In genomic region chr12:53624379-53625021, GRCm38 (mm10) we compare ENCODE assay signal across 13 mouse cellular contexts.
DNase-seq lines count a peak whose midpoint lies in the region; ATAC-seq and TF ChIP-seq lines count a peak whose summit lies in the region.
"Had no signal": no experiment of that assay in that cellular context is flagged by ENCODE, and none has a peak within 500 bp of the region (broad histone marks: within the 10 kb centered on the region; RNA-seq: fewer than 3 reads in every experiment).

No protein-coding gene starts in this region.

- H3K9me3 ChIP-seq in hindbrain, embryonic 12.5 days (replicated peaks), result no peaks in the 10 kb centered on the region
- H3K9me3 ChIP-seq in hindbrain, postnatal 0 days (ENCODE audit: low read length), result no peaks in the 10 kb centered on the region
- no peaks in the 10 kb centered on the region for H3K9me3 ChIP-seq in forebrain, embryonic 13.5 days (replicated peaks)
- no peaks in the 10 kb centered on the region for H3K9me3 ChIP-seq in midbrain, embryonic 12.5 days

- H3K4me2 ChIP-seq in hindbrain, embryonic 12.5 days (replicated peaks), result no peak overlapping the region
- no peak overlapping the region for H3K4me2 ChIP-seq in hindbrain, postnatal 0 days (ENCODE audit: low read depth, low read length)
- H3K4me2 ChIP-seq in forebrain, embryonic 13.5 days, result peak overlapping the region; percentile 31
- H3K4me2 ChIP-seq in midbrain, embryonic 12.5 days (replicated peaks), result no peak overlapping the region

- H3K4me1 ChIP-seq in hindbrain, embryonic 12.5 days, result peaks cover 28% of the 10 kb centered on the region
- H3K4me1 ChIP-seq in hindbrain, postnatal 0 days (ENCODE audit: insufficient read depth, low read length), result peaks cover 17% of the 10 kb centered on the region
- peaks cover 57% of the 10 kb centered on the region for H3K4me1 ChIP-seq in forebrain, embryonic 13.5 days
- H3K4me1 ChIP-seq in midbrain, embryonic 12.5 days, result peaks cover 33% of the 10 kb centered on the region

- H3K27ac ChIP-seq in hindbrain, embryonic 12.5 days, result 0 out of 2 replicates have a peak overlapping the region, but pooled peaks have one; percentile 48
- no peak overlapping the region for H3K27ac ChIP-seq in hindbrain, postnatal 0 days
- H3K27ac ChIP-seq in forebrain, embryonic 13.5 days, result peak overlapping the region; percentile 79
- H3K27ac ChIP-seq in midbrain, embryonic 12.5 days (replicated peaks), result peak overlapping the region; percentile 11; the same call in 1 of the 2 replicates
- H3K27ac ChIP-seq: stomach, postnatal 0 days had no signal

- no peak overlapping the region for H3K4me3 ChIP-seq in hindbrain, embryonic 12.5 days
- H3K4me3 ChIP-seq in hindbrain, postnatal 0 days (ENCODE audit: low read length), result no peak overlapping the region
- no peak overlapping the region for H3K4me3 ChIP-seq in forebrain, embryonic 13.5 days
- H3K4me3 ChIP-seq in midbrain, embryonic 12.5 days, result no peak overlapping the region

- no peaks in the 10 kb centered on the region for H3K27me3 ChIP-seq in hindbrain, embryonic 12.5 days
- no peaks in the 10 kb centered on the region for H3K27me3 ChIP-seq in hindbrain, postnatal 0 days (ENCODE audit: insufficient read depth, low read length)
- H3K27me3 ChIP-seq in forebrain, embryonic 13.5 days, result no peaks in the 10 kb centered on the region
- H3K27me3 ChIP-seq in midbrain, embryonic 12.5 days, result no peaks in the 10 kb centered on the region

- 0 out of 2 replicates have a peak, but pooled peaks have one; percentile 32 for ATAC-seq in hindbrain, embryonic 12.5 days (ENCODE audit: low FRiP score)
- ATAC-seq in hindbrain, postnatal 0 days, result no peak
- peak; percentile 42; the same call in 1 of the 2 replicates for ATAC-seq in forebrain, embryonic 13.5 days
- 0 out of 2 replicates have a peak, but pooled peaks have one; percentile 47 for ATAC-seq in midbrain, embryonic 12.5 days (ENCODE audit: low FRiP score, low read depth)

- no peaks in the 10 kb centered on the region for H3K36me3 ChIP-seq in hindbrain, embryonic 12.5 days
- no peaks in the 10 kb centered on the region for H3K36me3 ChIP-seq in hindbrain, postnatal 0 days (ENCODE audit: insufficient read depth, low read length)
- H3K36me3 ChIP-seq in forebrain, embryonic 13.5 days (ENCODE audit: poor library complexity, severe bottlenecking), result no peaks in the 10 kb centered on the region
- no peaks in the 10 kb centered on the region for H3K36me3 ChIP-seq in midbrain, embryonic 12.5 days

- H3K9ac ChIP-seq in hindbrain, embryonic 12.5 days, result no peak overlapping the region
- H3K9ac ChIP-seq in hindbrain, postnatal 0 days (replicated peaks; ENCODE audit: low read length), result no peak overlapping the region
- H3K9ac ChIP-seq in forebrain, embryonic 13.5 days, result peak overlapping the region; percentile 34; the same call in 1 of the 2 replicates
- H3K9ac ChIP-seq in midbrain, embryonic 12.5 days (replicated peaks), result no peak overlapping the region

- no peak for TF ChIP-seq CTCF in hindbrain, postnatal 0 days (IDR thresholded peaks at IDR 0.05; ENCODE audit: low read depth)

- DNase-seq in hindbrain, postnatal 0 days (ENCODE audit: low spot score), result no peak
- DNase-seq in Muller cell, postnatal 12 days (ENCODE audit: inconsistent ontology term), result peak; percentile 56
- no peak for DNase-seq in spleen, adult 18-20 months
- DNase-seq in adrenal gland, adult 8-10 months, result no peak
- no peak for DNase-seq in heart, adult 8-10 months (ENCODE audit: low spot score)
- DNase-seq: cerebellum, postnatal 36 days; heart, postnatal 36 days; kidney, postnatal 10 days; lung, adult 2 months had no signal

- 61% methylated on average over 11 of the region's 11 CpGs for WGBS in hindbrain, embryonic 12.5 days
- WGBS in hindbrain, postnatal 0 days, result 58% methylated on average over 11 of the region's 11 CpGs
- WGBS in forebrain, embryonic 13.5 days, result 31% methylated on average over 11 of the region's 11 CpGs
- WGBS in midbrain, embryonic 12.5 days, result 64% methylated on average over 11 of the region's 11 CpGs
